Mouse (Mus musculus): ENCODE data around the gene Dnah7a.

DNA sequence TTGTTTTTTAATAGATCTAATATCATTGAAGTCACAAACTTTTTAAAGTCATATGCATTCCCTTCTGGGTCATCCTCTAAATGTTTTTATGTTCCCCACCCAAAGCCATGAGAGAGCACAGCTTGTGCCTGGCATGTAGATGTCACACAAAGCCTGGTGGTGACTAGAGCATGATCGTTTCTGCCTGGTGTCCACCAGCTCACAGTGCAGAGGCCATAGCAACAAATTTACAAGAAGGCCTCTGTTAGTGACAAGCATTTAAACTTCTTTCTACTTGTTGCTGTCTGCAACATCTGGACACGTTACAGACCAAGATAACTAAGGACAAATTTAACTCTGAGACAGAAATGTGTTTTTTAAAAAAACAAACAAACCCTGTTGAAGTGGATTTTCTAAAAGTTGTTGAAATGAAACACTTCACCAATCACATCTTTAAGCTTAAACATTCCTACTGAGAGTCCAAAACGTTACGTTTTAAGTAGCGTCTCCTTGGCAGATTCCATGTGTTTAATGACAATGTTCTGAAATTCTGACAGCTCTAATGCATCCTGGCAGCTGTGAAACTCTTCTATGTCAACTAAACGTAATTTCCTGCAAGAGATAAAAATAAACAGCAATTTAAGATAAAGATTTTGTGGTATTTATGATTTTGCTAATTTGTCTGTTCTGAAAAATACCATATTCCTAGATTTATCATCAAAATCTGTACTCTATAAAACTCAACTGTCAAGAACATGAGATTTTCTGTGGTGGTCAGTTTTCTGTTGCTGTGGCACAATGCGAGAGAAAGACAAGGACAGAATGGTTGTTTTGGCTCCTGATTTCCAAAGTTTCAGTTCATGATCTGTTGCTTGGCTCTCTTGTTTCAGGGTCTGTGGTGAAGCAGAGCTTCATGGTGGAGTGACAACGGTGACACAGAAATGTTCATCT lies 66.5 kb downstream of the Dnah7a start:
- TF ChIP-seq CTCF (IDR thresholded peaks at IDR 0.05; ENCODE audit: control insufficient read depth, insufficient read depth, insufficient read length) (no peak), MAX (IDR thresholded peaks at IDR 0.05) (no peak), MYOG (IDR thresholded peaks at IDR 0.05; ENCODE audit: control insufficient read depth, extremely low read depth, insufficient read length) (no peak)
